Mouse (Mus musculus) forelimb bud, embryonic 11.5 days (tissue): ENCODE results near the gene Trmt1.
A peak's percentile ranks its signal among the peaks of the same experiment; 100 is the strongest.

Experiments
- DNase-seq: peaks from one replicate; pipeline ENCODE4 v3.0.0-alpha.2; 2012; ENCODE audit warnings: low read depth, low spot score

The Trmt1 gene

GRCm38 (mm10) chr8:84708071-84708541 lies 22.0 kb downstream of the Trmt1 start:
- DNase-seq: no peak

- peak; percentile 94 for DNase-seq
Measured at GRCm38 (mm10) chr8:84708774-84709475, 22.8 kb downstream of the Trmt1 start.

- no peak for DNase-seq
Measured at GRCm38 (mm10) chr8:84709931-84710330, 23.8 kb downstream of the Trmt1 start.

- no peak for DNase-seq
Measured at GRCm38 (mm10) chr8:84711312-84711711, 25.2 kb downstream of the Trmt1 start.

- peak; percentile 93 for DNase-seq
Measured at GRCm38 (mm10) chr8:84711933-84712758, 26.0 kb downstream of the Trmt1 start.

- no peak for DNase-seq
Measured at GRCm38 (mm10) chr8:84712759-84713120, 26.6 kb downstream of the Trmt1 start.

GRCm38 (mm10) chr8:84713381-84713780 lies 27.3 kb downstream of the Trmt1 start:
- DNase-seq: no peak

- DNase-seq: no peak
Measured at GRCm38 (mm10) chr8:84714161-84714560, 28.1 kb downstream of the Trmt1 start.

- no peak for DNase-seq
Measured at GRCm38 (mm10) chr8:84715893-84716468, 29.9 kb downstream of the Trmt1 start.

GRCm38 (mm10) chr8:84716790-84717189 lies 30.7 kb downstream of the Trmt1 start:
- no peak for DNase-seq

- no peak for DNase-seq
Measured at GRCm38 (mm10) chr8:84718476-84718875, 32.4 kb downstream of the Trmt1 start.

- no peak for DNase-seq
Measured at GRCm38 (mm10) chr8:84718959-84719690, 33.0 kb downstream of the Trmt1 start.

GRCm38 (mm10) chr8:84722530-84722849 lies 36.4 kb downstream of the Trmt1 start:
- DNase-seq: no peak

GRCm38 (mm10) chr8:84722850-84723570 lies 36.9 kb downstream of the Trmt1 start, which contains the start of gene G430095P16Rik:
G430095P16Rik (plus strand) TSS chr8:84723007.
- DNase-seq: peak; percentile 86

- no peak for DNase-seq
Measured at GRCm38 (mm10) chr8:84723571-84723900, 37.4 kb downstream of the Trmt1 start.

- DNase-seq: no peak
Measured at GRCm38 (mm10) chr8:84724683-84725082, 38.6 kb downstream of the Trmt1 start.

GRCm38 (mm10) chr8:84725246-84725940 lies 39.3 kb downstream of the Trmt1 start:
- DNase-seq: no peak

GRCm38 (mm10) chr8:84725941-84726259 lies 39.8 kb downstream of the Trmt1 start:
- no peak for DNase-seq

- no peak for DNase-seq
Measured at GRCm38 (mm10) chr8:84728474-84728873, 42.4 kb downstream of the Trmt1 start.

- no peak for DNase-seq
Measured at GRCm38 (mm10) chr8:84729921-84730362, 43.8 kb downstream of the Trmt1 start.
